In the genomic region with DNA sequence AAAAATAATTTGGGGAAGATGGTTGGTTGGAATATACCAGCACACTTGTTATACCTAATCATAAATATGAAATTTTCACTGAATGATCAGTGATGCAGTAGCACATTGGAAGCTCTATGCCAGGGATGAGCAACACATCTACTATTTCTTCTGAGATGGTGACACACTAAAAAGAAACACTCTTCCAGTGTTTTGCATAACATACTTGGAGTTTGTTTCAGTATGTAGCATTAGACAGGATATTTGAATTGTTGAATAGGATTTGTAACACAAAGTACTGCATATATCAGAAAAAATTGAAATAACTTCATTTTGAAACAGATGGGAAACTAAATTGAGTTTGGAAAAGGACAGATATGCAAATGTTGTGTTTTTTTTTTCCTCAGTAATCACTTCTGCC, we compare ENCODE assay signal across 23 mouse cellular contexts.
A peak's percentile ranks its signal among the peaks of the same experiment; 100 is the strongest.
DNase-seq lines count a peak whose midpoint lies in the region; ATAC-seq and TF ChIP-seq lines count a peak whose summit lies in the region.
"Had no signal": no experiment of that assay in that cellular context is flagged by ENCODE, and none has a peak within 500 bp of the region (broad histone marks: within the 10 kb centered on the region; RNA-seq: fewer than 3 reads in every experiment).

No protein-coding gene starts in this region.

- peak; percentile 55 for ATAC-seq in forebrain, postnatal 0 days
- no peak for ATAC-seq in forebrain, embryonic 14.5 days
- peak; percentile 57 for ATAC-seq in frontal cortex, adult (ENCODE audit: low TSS enrichment)
- ATAC-seq in liver, embryonic 12.5 days, result no peak
- ATAC-seq: activated CD4-positive, CD25-positive, alpha-beta regulatory T cell, adult 4 months; CD4-positive, CD25-positive, alpha-beta regulatory T cell, adult 4 months; Patski had no signal

- no peaks in the 10 kb centered on the region for H3K27me3 ChIP-seq in forebrain, postnatal 0 days (ENCODE audit: insufficient read depth, low read length)
- H3K27me3 ChIP-seq in forebrain, embryonic 14.5 days (replicated peaks; ENCODE audit: control insufficient read depth, insufficient read depth, low read length), result no peaks in the 10 kb centered on the region
- H3K27me3 ChIP-seq in liver, embryonic 12.5 days (replicated peaks), result no peaks in the 10 kb centered on the region
- H3K27me3 ChIP-seq: CH12.LX, Patski had no signal

- no peaks in the 10 kb centered on the region for H3K4me1 ChIP-seq in forebrain, postnatal 0 days (ENCODE audit: insufficient read depth)
- no peaks in the 10 kb centered on the region for H3K4me1 ChIP-seq in forebrain, embryonic 14.5 days (ENCODE audit: control insufficient read depth, insufficient read depth, low read length)
- no peaks in the 10 kb centered on the region for H3K4me1 ChIP-seq in liver, embryonic 12.5 days

- DNase-seq in forebrain, postnatal 0 days, result no peak
- no peak for DNase-seq in forebrain, embryonic 14.5 days (ENCODE audit: low spot score)
- DNase-seq in frontal cortex, adult 2 months (ENCODE audit: extremely low spot score in 1 of 2, low spot score in 1 of 2), result no peak
- no peak for DNase-seq in layer of hippocampus, adult 2 months (ENCODE audit: low spot score in 2 of 2)
- no peak for DNase-seq in layer of hippocampus, postnatal 25 days (ENCODE audit: extremely low spot score in 1 of 2, low spot score in 1 of 2)
- DNase-seq in brain, embryonic 18.5 days (ENCODE audit: low read depth, low spot score), result peak; percentile 24
- DNase-seq: adrenal gland, adult 2 months; adrenal gland, adult 8-10 months; adrenal gland, postnatal 10 days; adrenal gland, postnatal 14 days; adrenal gland, postnatal 25 days; adrenal gland, postnatal 36 days; B cell, adult 2 months; cerebellum, adult 11 months; cerebellum, adult 11-12 months; cerebellum, adult 18-20 months had no signal

- no peaks in the 10 kb centered on the region for H3K9me3 ChIP-seq in forebrain, postnatal 0 days (ENCODE audit: low read length)
- no peaks in the 10 kb centered on the region for H3K9me3 ChIP-seq in forebrain, embryonic 14.5 days (replicated peaks; ENCODE audit: control insufficient read depth, low read length)
- no peaks in the 10 kb centered on the region for H3K9me3 ChIP-seq in liver, embryonic 12.5 days (replicated peaks)
- H3K9me3 ChIP-seq: G1E had no signal

- H3K4me2 ChIP-seq in forebrain, postnatal 0 days (ENCODE audit: low read depth), result no peak overlapping the region
- no peak overlapping the region for H3K4me2 ChIP-seq in forebrain, embryonic 14.5 days (ENCODE audit: low read length)
- no peak overlapping the region for H3K4me2 ChIP-seq in liver, embryonic 12.5 days

- no peak overlapping the region for H3K4me3 ChIP-seq in forebrain, postnatal 0 days (ENCODE audit: low read depth, low read length)
- H3K4me3 ChIP-seq in forebrain, embryonic 14.5 days (ENCODE audit: low read depth, low read length), result no peak overlapping the region
- H3K4me3 ChIP-seq in layer of hippocampus, adult 2 months, result no peak overlapping the region
- H3K4me3 ChIP-seq in liver, embryonic 12.5 days, result no peak overlapping the region

- no peak overlapping the region for H3K27ac ChIP-seq in forebrain, postnatal 0 days (ENCODE audit: low read depth, low read length)
- H3K27ac ChIP-seq in forebrain, embryonic 14.5 days (ENCODE audit: low read depth, low read length), result no peak overlapping the region
- peak overlapping the region; percentile 24; the same call in 1 of the 2 replicates for H3K27ac ChIP-seq in layer of hippocampus, adult 2 months
- H3K27ac ChIP-seq in liver, embryonic 12.5 days, result no peak overlapping the region

- no peak for TF ChIP-seq CTCF in forebrain, postnatal 0 days (IDR thresholded peaks at IDR 0.05; ENCODE audit: low read depth)
- TF ChIP-seq CTCF in layer of hippocampus, adult 2 months (conservative IDR thresholded peaks at IDR 0.05), result no peak

- no peak overlapping the region for H3K9ac ChIP-seq in forebrain, postnatal 0 days
- H3K9ac ChIP-seq in forebrain, embryonic 14.5 days (ENCODE audit: low read length), result no peak overlapping the region
- H3K9ac ChIP-seq in liver, embryonic 12.5 days, result no peak overlapping the region

- H3K36me3 ChIP-seq in forebrain, postnatal 0 days (ENCODE audit: insufficient read depth), result no peaks in the 10 kb centered on the region
- no peaks in the 10 kb centered on the region for H3K36me3 ChIP-seq in forebrain, embryonic 14.5 days (ENCODE audit: control insufficient read depth, insufficient read depth, low read length)
- no peaks in the 10 kb centered on the region for H3K36me3 ChIP-seq in liver, embryonic 12.5 days
- H3K36me3 ChIP-seq: G1E had no signal

Comparison
In these comparisons a context has a peak if more than half of its experiments do, and no peak if none do; other contexts are left out.
1. ATAC-seq: peak in forebrain, postnatal 0 days (single experiment) and frontal cortex, adult (single experiment); none in forebrain, embryonic 14.5 days (single experiment) and liver, embryonic 12.5 days (single experiment).